Mouse (Mus musculus) stomach, postnatal 0 days (tissue): ENCODE measurements at regions not wholly inside any gene's neighbourhood (a gene's known extent, or its start where the extent isn't known, plus 50 kb on each side); places are given as distances from the start of the nearest gene placed in this dataset.

ENCODE experiments used
- CTCF ChIP-seq: IDR thresholded peaks from 2 replicates; pipeline ENCODE4 v1.5.1; 2016; ENCODE audit warnings: antibody characterized with exemption, low read depth, mild to moderate bottlenecking, moderate library complexity
- EP300 ChIP-seq: optimal IDR thresholded peaks from 2 replicates; pipeline ENCODE3; 2016; ENCODE audit warnings: antibody characterized with exemption

DNA sequence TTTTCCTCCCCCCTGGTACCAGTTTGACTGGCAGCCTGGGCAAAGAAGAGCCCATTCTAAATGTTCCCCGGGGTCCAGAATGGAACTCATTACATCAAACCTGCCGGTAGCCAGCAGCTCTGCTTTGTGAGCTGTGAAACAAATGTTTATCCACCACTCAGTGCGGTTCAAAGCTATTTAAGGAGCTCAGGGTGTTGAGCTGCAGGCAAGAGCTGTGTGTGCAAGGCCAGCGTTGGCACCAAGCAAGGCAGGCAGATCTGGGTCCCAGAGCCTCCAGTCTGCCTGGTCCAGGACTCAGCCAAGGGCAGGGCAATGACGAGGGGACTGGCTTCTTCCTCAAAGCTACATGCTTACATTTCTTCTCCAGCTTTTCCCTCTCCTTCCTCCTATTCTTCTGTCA is 109.6 kb downstream of the Gm4791 start:
- TF ChIP-seq CTCF: no peak
- no peak for TF ChIP-seq EP300
